Mouse (Mus musculus) liver, adult 2 months (tissue): Measurements from ENCODE around the gene Rad1. TPM values are rescaled to one million over a fixed set of nuclear protein-coding genes. Genes with fewer than 3 reads are reported as not detected.
"Not testable (repeated sequence)": the region's sequence is repeated elsewhere in the genome, so short reads cannot be mapped to it uniquely, and the experiment has no call there.

Source experiments
- DNase-seq: peaks from one replicate; pipeline ENCODE4 v3.0.0-alpha.2; 2011; ENCODE audit warnings: low read depth, low spot score; ENCODE audit errors: extremely low read depth
- H3K27ac ChIP-seq: fragments of 200-500 bp; replicated peaks from 2 replicates; pipeline ENCODE4 v1.5.1; 2012; ENCODE audit warnings: low read depth, mild to moderate bottlenecking, control low read depth, inconsistent platforms, low read length; ENCODE audit not compliant: insufficient read depth
- H3K27me3 ChIP-seq: fragments of 200-500 bp; 2 replicates; pipeline ENCODE4 v1.6.1; 2012; ENCODE audit warnings: mild to moderate bottlenecking, moderate library complexity, low read length, inconsistent platforms; ENCODE audit not compliant: control insufficient read depth, insufficient read depth
- H3K36me3 ChIP-seq: fragments of 200-500 bp; 2 replicates; pipeline ENCODE4 v1.6.1; 2012; ENCODE audit warnings: low read length, inconsistent platforms; ENCODE audit not compliant: control insufficient read depth, insufficient read depth
- H3K4me1 ChIP-seq: fragments of 200-500 bp; 2 replicates; pipeline ENCODE4 v1.6.1; 2011; ENCODE audit warnings: low read length; ENCODE audit not compliant: control insufficient read depth, insufficient read depth
- H3K4me3 ChIP-seq: fragments of 200-500 bp; 2 replicates; pipeline ENCODE4 v1.5.1; 2011; ENCODE audit warnings: low read depth, mild to moderate bottlenecking, control low read depth, low read length, moderate library complexity; ENCODE audit not compliant: insufficient read depth
- H3K79me2 ChIP-seq: fragments of 200-500 bp; 2 replicates; pipeline ENCODE4 v1.6.1; 2012; ENCODE audit warnings: inconsistent platforms, mild to moderate bottlenecking, low read length, moderate library complexity; ENCODE audit not compliant: control insufficient read depth, insufficient read depth
- H3K9ac ChIP-seq: fragments of 200-500 bp; 2 replicates; pipeline ENCODE4 v1.6.1; 2012; ENCODE audit warnings: low read depth, mild to moderate bottlenecking, control low read depth, inconsistent platforms, low read length
- CTCF ChIP-seq: fragments of 200-500 bp; IDR thresholded peaks from 2 replicates; pipeline ENCODE4 v1.5.1; 2011; ENCODE audit warnings: low read depth, low read length, control low read depth
- POLR2A ChIP-seq: fragments of 200-500 bp; IDR thresholded peaks from 2 replicates; pipeline ENCODE4 v1.6.1; 2011; ENCODE audit warnings: low read length, control low read depth; ENCODE audit not compliant: insufficient read depth; ENCODE audit errors: extremely low read depth
- WGBS: fragments of 180-500 bp; shearing (Covaris S2); methylation state at CpG from one replicate; pipeline ENCODE4 v1.1.7; 2018; 5-methylcytosine and 5-hydroxymethylcytosine counted together
- polyA plus RNA-seq: library from polyadenylated mRNA; depleted of rRNA; stranded (reverse); fragments of >200 nt; gene quantifications from 2 replicates; pipeline ENCODE4 v1.2.3, GENCODE M21; 2012
- total RNA-seq: library from RNA; depleted of rRNA; stranded (reverse); fragments of >200 nt; gene quantifications from 2 replicates; pipeline ENCODE4 v1.2.3, GENCODE M21; 2014

The Rad1 gene
- total and polyA plus RNA-seq, 2 experiments: 4.3 to 4.6 TPM

DNA sequence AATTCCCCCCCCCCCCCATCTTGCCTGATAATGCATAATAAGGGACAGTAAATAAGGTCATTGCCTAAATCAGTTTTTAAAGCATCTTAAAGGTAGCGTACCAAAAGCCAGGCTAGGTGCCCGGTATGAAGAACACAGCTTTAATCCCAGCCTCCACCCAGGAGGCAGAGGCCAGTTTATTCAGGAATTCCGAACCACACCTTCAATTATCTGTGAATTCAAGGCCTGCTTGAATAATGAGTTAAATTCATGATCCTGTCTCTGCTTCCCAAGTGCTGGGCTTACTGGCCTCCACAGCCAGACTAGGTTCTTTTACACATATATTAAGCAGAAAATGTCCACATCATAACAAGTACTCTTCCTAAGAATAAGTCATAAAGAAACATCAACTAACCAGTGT is 14.9 kb upstream of the Rad1 start:
- peaks cover 11% of the 10 kb centered on the region for H3K36me3 ChIP-seq
- TF ChIP-seq CTCF (no peak), POLR2A (no peak)
- no peaks in the 10 kb centered on the region for H3K27me3 ChIP-seq
- H3K27ac ChIP-seq: no peak overlapping the region
- no peak for DNase-seq
- WGBS: 17% methylated on average over 3 of the region's 3 CpGs
- H3K9ac ChIP-seq: no peak overlapping the region; the same call in 1 of the 2 replicates
- peaks cover 2% of the 10 kb centered on the region; the same call in 1 of the 2 replicates for H3K4me1 ChIP-seq
- peak overlapping the region; percentile 99; the same call in 1 of the 2 replicates for H3K4me3 ChIP-seq
- H3K79me2 ChIP-seq: peaks cover 24% of the 10 kb centered on the region

DNA sequence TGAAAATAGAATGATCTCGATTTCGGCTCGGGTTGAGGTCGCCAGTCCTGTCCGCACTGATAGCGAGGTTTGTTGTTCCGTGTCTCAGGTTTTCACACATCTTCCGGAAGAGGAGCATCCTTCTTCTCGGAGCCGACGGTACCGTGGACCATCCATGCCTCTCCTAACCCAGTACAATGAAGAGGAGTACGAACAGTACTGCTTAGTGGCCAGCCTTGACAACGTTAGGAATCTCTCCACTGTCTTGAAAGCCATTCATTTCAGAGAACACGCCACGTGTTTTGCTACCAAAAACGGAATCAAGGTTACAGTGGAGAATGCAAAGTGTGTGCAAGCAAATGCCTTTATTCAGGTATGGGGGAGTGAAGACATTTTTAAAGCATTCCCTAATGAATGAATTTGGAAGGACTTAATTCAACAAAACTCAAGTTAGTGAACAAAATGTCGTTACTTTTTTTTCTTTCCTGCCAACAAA is 584 bp downstream of the Rad1 start:
- WGBS: under 1% methylated on average over 18 of the region's 18 CpGs
- H3K4me3 ChIP-seq: peak overlapping the region; percentile 76
- H3K36me3 ChIP-seq: peaks cover 18% of the 10 kb centered on the region
- H3K4me1 ChIP-seq: peaks cover 4% of the 10 kb centered on the region; the same call in 1 of the 2 replicates
- TF ChIP-seq POLR2A (no peak), CTCF (no peak)
- H3K79me2 ChIP-seq: no peaks in the 10 kb centered on the region
- no peak for DNase-seq
- H3K27ac ChIP-seq: no peak overlapping the region; the same call in 1 of the 2 replicates
- no peaks in the 10 kb centered on the region for H3K27me3 ChIP-seq
- H3K9ac ChIP-seq: peak overlapping the region; percentile 78

- no peak for TF ChIP-seq CTCF
- Histone ChIP-seq H3K79me2 (no peaks in the 10 kb centered on the region), H3K27me3 (no peaks in the 10 kb centered on the region), H3K36me3 (peaks cover 23% of the 10 kb centered on the region), H3K27ac (no peak overlapping the region; the same call in 1 of the 2 replicates), H3K4me1 (peaks cover 4% of the 10 kb centered on the region; the same call in 1 of the 2 replicates), H3K4me3 (no peak overlapping the region), H3K9ac (no peak overlapping the region; the same call in 1 of the 2 replicates)
- peak; percentile 82 for DNase-seq
- 31% methylated on average over 2 of the region's 2 CpGs for WGBS
These were observed 1.4 kb downstream of the Rad1 start for GRCm38 (mm10) chr15:10487246-10487645.

DNA sequence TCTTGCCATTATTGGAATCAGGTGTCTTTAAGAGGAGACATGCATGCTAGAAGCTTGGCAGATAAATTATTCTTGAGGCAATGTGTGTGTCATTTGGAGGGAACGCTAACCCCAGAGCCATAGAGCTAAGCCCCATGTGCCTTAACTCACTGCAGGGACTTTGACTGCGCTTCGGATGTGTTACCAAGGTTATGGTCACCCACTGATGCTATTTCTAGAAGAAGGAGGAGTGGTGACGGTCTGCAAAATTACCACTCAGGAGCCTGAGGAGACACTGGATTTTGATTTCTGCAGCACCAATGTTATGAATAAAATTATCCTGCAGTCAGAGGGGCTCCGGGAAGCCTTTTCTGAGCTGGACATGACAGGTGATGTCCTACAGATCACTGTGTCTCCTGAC is 4.3 kb downstream of the Rad1 start:
- H3K36me3 ChIP-seq: peaks cover 23% of the 10 kb centered on the region

GRCm38 (mm10) chr15:10495944-10496343 is 10.1 kb downstream of the Rad1 start:
- H3K9ac ChIP-seq: no peak overlapping the region
- no peak for DNase-seq
- TF ChIP-seq POLR2A (no peak), CTCF (no peak)
- peaks cover 15% of the 10 kb centered on the region for H3K36me3 ChIP-seq
- no peaks in the 10 kb centered on the region for H3K79me2 ChIP-seq
- no peaks in the 10 kb centered on the region for H3K27me3 ChIP-seq
- H3K4me1 ChIP-seq: no peaks in the 10 kb centered on the region
- no peak overlapping the region for H3K27ac ChIP-seq
- WGBS: 91% methylated on average over 11 of the region's 11 CpGs
- H3K4me3 ChIP-seq: no peak overlapping the region

More for the DNA sequence above, 4.3 kb downstream of the Rad1 start:
- WGBS: 98% methylated on average over 5 of the region's 5 CpGs
- no peak overlapping the region for H3K9ac ChIP-seq
- no peak for TF ChIP-seq POLR2A
- no peak for TF ChIP-seq CTCF
- peaks cover 4% of the 10 kb centered on the region; the same call in 1 of the 2 replicates for H3K4me1 ChIP-seq
- H3K4me3 ChIP-seq: no peak overlapping the region
- H3K79me2 ChIP-seq: no peaks in the 10 kb centered on the region
- no peak overlapping the region for H3K27ac ChIP-seq
- H3K27me3 ChIP-seq: no peaks in the 10 kb centered on the region
- no peak for DNase-seq

GRCm38 (mm10) chr15:10496696-10497095 is 10.9 kb downstream of the Rad1 start:
- H3K27me3 ChIP-seq, H3K79me2 ChIP-seq, H3K9ac ChIP-seq, DNase-seq, H3K4me3 ChIP-seq, H3K27ac ChIP-seq, H3K4me1 ChIP-seq: not testable (repeated sequence)
- peaks cover 11% of the 10 kb centered on the region for H3K36me3 ChIP-seq
- 95% methylated on average over 1 of the region's 1 CpGs for WGBS
